Mouse (Mus musculus): ENCODE results near the gene Nabp1. TPM values are rescaled to one million over a fixed set of nuclear protein-coding genes. Genes with fewer than 3 reads are reported as not detected.

The Nabp1 gene
- polyA plus RNA-seq (2012; ENCODE audit: insufficient read depth, insufficient read length, missing spikeins) = 127 and 132 TPM in 2 replicates

- Histone ChIP-seq H3K4me1 (ENCODE audit: control insufficient read depth, insufficient read depth, insufficient read length, low read length) (peaks cover 2% of the 10 kb centered on the region), H3K4me3 (ENCODE audit: insufficient read depth, low read depth, low read length) (peak within 1 kb of the TSS; percentile 74), H3K27ac (replicated peaks; ENCODE audit: low read depth, low read length) (peak within 1 kb of the TSS; percentile 84)
Measured at GRCm38 (mm10) chr1:51478262-51479026, at the start of gene Nabp1. Gene Nabp1 (minus strand): TSS chr1:51478425.

- no peak overlapping the region for H3K27ac ChIP-seq (replicated peaks; ENCODE audit: low read depth, low read length)
- no peak overlapping the region for H3K4me3 ChIP-seq (ENCODE audit: insufficient read depth, low read depth, low read length)
- H3K4me1 ChIP-seq (ENCODE audit: control insufficient read depth, insufficient read depth, insufficient read length, low read length) = peaks cover 8% of the 10 kb centered on the region
Measured at GRCm38 (mm10) chr1:51525563-51526265, 47.5 kb upstream of the Nabp1 start.

- Histone ChIP-seq H3K27ac (replicated peaks; ENCODE audit: low read depth, low read length) (no peak overlapping the region), H3K4me3 (ENCODE audit: insufficient read depth, low read depth, low read length) (no peak overlapping the region), H3K4me1 (ENCODE audit: control insufficient read depth, insufficient read depth, insufficient read length, low read length) (no peaks in the 10 kb centered on the region)
Measured at GRCm38 (mm10) chr1:51521651-51522050, 43.4 kb upstream of the Nabp1 start.

GRCm38 (mm10) chr1:51520246-51520780 is 42.1 kb upstream of the Nabp1 start:
- H3K4me3 ChIP-seq (ENCODE audit: insufficient read depth, low read depth, low read length) = no peak overlapping the region
- no peaks in the 10 kb centered on the region for H3K4me1 ChIP-seq (ENCODE audit: control insufficient read depth, insufficient read depth, insufficient read length, low read length)
- no peak overlapping the region for H3K27ac ChIP-seq (replicated peaks; ENCODE audit: low read depth, low read length)

- no peak overlapping the region for H3K27ac ChIP-seq (replicated peaks; ENCODE audit: low read depth, low read length)
- peaks cover 2% of the 10 kb centered on the region; the same call in 1 of the 2 replicates for H3K4me1 ChIP-seq (ENCODE audit: control insufficient read depth, insufficient read depth, insufficient read length, low read length)
- no peak overlapping the region for H3K4me3 ChIP-seq (ENCODE audit: insufficient read depth, low read depth, low read length)
Measured at GRCm38 (mm10) chr1:51519112-51519511, 40.9 kb upstream of the Nabp1 start.

GRCm38 (mm10) chr1:51515625-51516024 is 37.4 kb upstream of the Nabp1 start:
- H3K4me1 ChIP-seq (ENCODE audit: control insufficient read depth, insufficient read depth, insufficient read length, low read length) = peaks cover 6% of the 10 kb centered on the region
- H3K4me3 ChIP-seq (ENCODE audit: insufficient read depth, low read depth, low read length) = no peak overlapping the region
- H3K27ac ChIP-seq (replicated peaks; ENCODE audit: low read depth, low read length) = peak overlapping the region; percentile 75

GRCm38 (mm10) chr1:51515041-51515440 is 36.8 kb upstream of the Nabp1 start:
- H3K4me1 ChIP-seq (ENCODE audit: control insufficient read depth, insufficient read depth, insufficient read length, low read length) = peaks cover 6% of the 10 kb centered on the region
- H3K27ac ChIP-seq (replicated peaks; ENCODE audit: low read depth, low read length) = peak overlapping the region; percentile 75
- H3K4me3 ChIP-seq (ENCODE audit: insufficient read depth, low read depth, low read length) = no peak overlapping the region

GRCm38 (mm10) chr1:51514379-51514778 is 36.2 kb upstream of the Nabp1 start:
- no peak overlapping the region for H3K4me3 ChIP-seq (ENCODE audit: insufficient read depth, low read depth, low read length)
- H3K27ac ChIP-seq (replicated peaks; ENCODE audit: low read depth, low read length) = no peak overlapping the region; the same call in 1 of the 2 replicates
- H3K4me1 ChIP-seq (ENCODE audit: control insufficient read depth, insufficient read depth, insufficient read length, low read length) = peaks cover 6% of the 10 kb centered on the region

GRCm38 (mm10) chr1:51513059-51513713 is 35.0 kb upstream of the Nabp1 start:
- Histone ChIP-seq H3K4me3 (ENCODE audit: insufficient read depth, low read depth, low read length) (no peak overlapping the region), H3K4me1 (ENCODE audit: control insufficient read depth, insufficient read depth, insufficient read length, low read length) (peaks cover 6% of the 10 kb centered on the region), H3K27ac (replicated peaks; ENCODE audit: low read depth, low read length) (no peak overlapping the region)

GRCm38 (mm10) chr1:51512326-51512725 is 34.1 kb upstream of the Nabp1 start:
- Histone ChIP-seq H3K27ac (replicated peaks; ENCODE audit: low read depth, low read length) (no peak overlapping the region), H3K4me3 (ENCODE audit: insufficient read depth, low read depth, low read length) (no peak overlapping the region)

GRCm38 (mm10) chr1:51509776-51510175 is 31.6 kb upstream of the Nabp1 start:
- Histone ChIP-seq H3K27ac (replicated peaks; ENCODE audit: low read depth, low read length) (no peak overlapping the region), H3K4me3 (ENCODE audit: insufficient read depth, low read depth, low read length) (no peak overlapping the region), H3K4me1 (ENCODE audit: control insufficient read depth, insufficient read depth, insufficient read length, low read length) (peaks cover 5% of the 10 kb centered on the region)

More at GRCm38 (mm10) chr1:51512326-51512725, 34.1 kb upstream of the Nabp1 start:
- peaks cover 6% of the 10 kb centered on the region for H3K4me1 ChIP-seq (ENCODE audit: control insufficient read depth, insufficient read depth, insufficient read length, low read length)

GRCm38 (mm10) chr1:51509083-51509482 is 30.9 kb upstream of the Nabp1 start:
- Histone ChIP-seq H3K4me1 (ENCODE audit: control insufficient read depth, insufficient read depth, insufficient read length, low read length) (peaks cover 3% of the 10 kb centered on the region; the same call in 1 of the 2 replicates), H3K27ac (replicated peaks; ENCODE audit: low read depth, low read length) (no peak overlapping the region), H3K4me3 (ENCODE audit: insufficient read depth, low read depth, low read length) (no peak overlapping the region)

GRCm38 (mm10) chr1:51508543-51508942 is 30.3 kb upstream of the Nabp1 start:
- Histone ChIP-seq H3K4me3 (ENCODE audit: insufficient read depth, low read depth, low read length) (no peak overlapping the region), H3K27ac (replicated peaks; ENCODE audit: low read depth, low read length) (no peak overlapping the region), H3K4me1 (ENCODE audit: control insufficient read depth, insufficient read depth, insufficient read length, low read length) (peaks cover 3% of the 10 kb centered on the region; the same call in 1 of the 2 replicates)

GRCm38 (mm10) chr1:51507436-51507835 is 29.2 kb upstream of the Nabp1 start:
- H3K27ac ChIP-seq (replicated peaks; ENCODE audit: low read depth, low read length) = no peak overlapping the region
- no peak overlapping the region for H3K4me3 ChIP-seq (ENCODE audit: insufficient read depth, low read depth, low read length)

GRCm38 (mm10) chr1:51506236-51506635 is 28.0 kb upstream of the Nabp1 start:
- no peak overlapping the region for H3K4me3 ChIP-seq (ENCODE audit: insufficient read depth, low read depth, low read length)
- no peak overlapping the region for H3K27ac ChIP-seq (replicated peaks; ENCODE audit: low read depth, low read length)
- no peaks in the 10 kb centered on the region for H3K4me1 ChIP-seq (ENCODE audit: control insufficient read depth, insufficient read depth, insufficient read length, low read length)

More at GRCm38 (mm10) chr1:51507436-51507835, 29.2 kb upstream of the Nabp1 start:
- H3K4me1 ChIP-seq (ENCODE audit: control insufficient read depth, insufficient read depth, insufficient read length, low read length) = no peaks in the 10 kb centered on the region
